Mouse (Mus musculus) cerebellum, adult 2 months (tissue): ENCODE results near the gene Lrrc43. TPM values are rescaled to one million over a fixed set of nuclear protein-coding genes. Genes with fewer than 3 reads are reported as not detected.

ENCODE experiments used
- DNase-seq, 2 experiments: peaks; one replicate each; pipeline ENCODE4 v3.0.0; 2021
- H3K27ac ChIP-seq: fragments of 200-500 bp; 2 replicates; pipeline ENCODE4 v1.5.1; 2012; ENCODE audit warnings: low read length, control low read depth, inconsistent platforms; ENCODE audit not compliant: insufficient read depth
- H3K27me3 ChIP-seq: fragments of 200-500 bp; 2 replicates; pipeline ENCODE4 v1.6.1; 2012; ENCODE audit warnings: inconsistent platforms, mild to moderate bottlenecking, low read length, moderate library complexity; ENCODE audit not compliant: control insufficient read depth, insufficient read depth
- H3K4me1 ChIP-seq: fragments of 200-500 bp; 2 replicates; pipeline ENCODE4 v1.6.1; 2011; ENCODE audit warnings: low read length; ENCODE audit not compliant: control insufficient read depth, insufficient read depth
- H3K4me3 ChIP-seq: fragments of 200-500 bp; replicated peaks from 2 replicates; pipeline ENCODE3; 2011; ENCODE audit warnings: mild to moderate bottlenecking, low read depth, low read length, control low read depth; ENCODE audit not compliant: insufficient read depth
- CTCF ChIP-seq: fragments of 200-500 bp; IDR thresholded peaks from 2 replicates; pipeline ENCODE4 v1.5.1; 2011; ENCODE audit warnings: low read depth, mild to moderate bottlenecking, control low read depth, low read length, moderate library complexity, borderline replicate concordance; ENCODE audit not compliant: insufficient read depth
- POLR2A ChIP-seq: fragments of 200-500 bp; IDR thresholded peaks from 2 replicates; pipeline ENCODE4 v1.6.1; 2011; ENCODE audit warnings: low read length, control low read depth, borderline replicate concordance; ENCODE audit not compliant: insufficient read depth
- WGBS: fragments of 180-500 bp; shearing (Covaris S2); methylation state at CpG from one replicate; pipeline ENCODE4 v1.1.7; 2018; 5-methylcytosine and 5-hydroxymethylcytosine counted together
- polyA plus RNA-seq: library from polyadenylated mRNA; depleted of rRNA; stranded (reverse); fragments of >200 nt; gene quantifications from 2 replicates; pipeline ENCODE4 v1.2.3, GENCODE M21; 2012; rRNA removed

Gene Lrrc43
- polyA plus RNA-seq, result 0.07 and 0.40 TPM in 2 replicates

DNA sequence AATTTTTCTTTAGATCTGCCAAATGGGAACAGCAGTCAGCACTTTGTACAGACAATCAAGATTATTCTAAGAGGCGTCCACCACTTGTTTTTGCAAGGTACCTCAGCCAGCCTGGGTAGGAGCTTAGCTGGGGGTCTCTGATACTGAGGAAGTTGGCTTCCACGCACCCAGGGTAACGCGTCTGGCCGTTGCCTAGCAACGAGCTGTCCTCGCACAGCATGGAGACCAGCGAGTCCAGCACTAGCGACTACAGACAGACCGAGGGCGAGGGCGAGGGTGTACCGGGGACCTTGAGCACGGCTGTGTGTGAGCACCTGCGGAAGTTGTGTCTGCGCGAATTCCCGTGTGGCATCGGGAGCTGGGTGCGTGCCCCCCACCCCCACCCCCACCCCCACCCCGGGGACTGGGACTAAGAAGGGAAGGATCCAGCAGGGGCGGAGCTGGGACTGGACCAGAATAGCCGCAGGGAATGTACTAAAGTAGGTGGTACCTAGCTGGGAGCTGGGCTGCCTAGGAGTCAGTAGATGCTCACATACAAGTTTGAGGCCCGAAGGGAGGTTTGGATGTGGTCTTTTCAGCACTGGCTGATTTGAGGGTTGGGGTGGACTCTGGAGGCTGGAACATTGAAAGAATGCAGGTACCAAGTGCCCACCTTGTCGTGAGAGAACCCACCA, at the start of gene Lrrc43, which contains the start of gene Il31:
Gene Lrrc43, plus strand, starts transcription at position 194 of the 674 bp plus-strand sequence.
Gene Il31, minus strand, starts transcription at position 378 of the 674 bp plus-strand sequence.
- H3K4me1 ChIP-seq, result no peaks in the 10 kb centered on the region; the same call in 1 of the 2 replicates
- WGBS, result 6% methylated on average over 25 of the region's 25 CpGs
- no peaks in the 10 kb centered on the region for H3K27me3 ChIP-seq
- no peak for TF ChIP-seq POLR2A
- no peak for TF ChIP-seq CTCF
- no peak for DNase-seq
- no peak within 1 kb of the TSS for H3K27ac ChIP-seq
- H3K4me3 ChIP-seq, result no peak within 1 kb of the TSS

DNA sequence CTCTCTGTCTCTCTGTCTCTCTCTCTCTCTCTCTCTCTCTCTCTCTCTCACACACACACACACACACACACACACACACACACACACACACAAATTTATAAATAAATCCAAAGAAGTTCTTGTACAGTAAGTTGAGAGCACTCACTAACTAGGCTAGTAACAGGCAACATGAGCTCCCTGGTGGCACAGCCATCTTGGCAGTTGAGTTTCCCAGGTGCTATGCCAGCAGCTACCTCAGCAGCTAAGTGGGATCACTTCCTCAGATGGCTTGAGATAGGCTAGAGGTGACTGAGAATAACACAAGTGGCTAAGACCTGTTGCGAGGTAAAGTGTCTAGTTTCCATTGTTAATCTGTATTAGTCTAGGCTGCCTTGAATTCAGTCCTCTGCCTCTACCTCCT, 49.8 kb upstream of the Lrrc43 start:
- H3K27me3 ChIP-seq, result no peaks in the 10 kb centered on the region
- no peak for DNase-seq
- H3K27ac ChIP-seq, result no peak overlapping the region
- peaks cover 7% of the 10 kb centered on the region for H3K4me1 ChIP-seq
- WGBS, result 69% methylated on average over 1 of the region's 1 CpGs
- TF ChIP-seq POLR2A (no peak), CTCF (no peak)
- no peak overlapping the region for H3K4me3 ChIP-seq

DNA sequence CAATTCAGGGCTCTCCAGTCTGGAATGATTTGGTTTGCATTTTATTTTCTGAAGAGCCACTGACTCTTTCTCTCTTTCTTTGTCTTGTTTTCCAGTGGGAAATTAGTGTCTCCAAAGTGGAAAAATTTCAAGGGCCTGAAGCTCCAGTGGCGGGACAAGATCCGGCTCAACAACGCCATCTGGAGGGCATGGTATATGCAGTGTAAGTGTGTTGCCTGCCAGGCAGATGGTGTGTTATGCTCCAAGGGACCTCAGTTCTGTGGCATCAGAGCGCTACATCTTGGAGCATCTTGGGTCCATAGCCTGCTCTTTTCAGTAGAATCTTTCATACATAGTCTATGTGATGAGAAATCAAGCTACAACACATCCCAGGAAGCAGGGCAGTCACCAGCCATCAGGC, 49.2 kb upstream of the Lrrc43 start:
- Histone ChIP-seq H3K27me3 (no peaks in the 10 kb centered on the region), H3K4me1 (peaks cover 7% of the 10 kb centered on the region), H3K27ac (no peak overlapping the region), H3K4me3 (no peak overlapping the region)
- TF ChIP-seq POLR2A, result no peak
- peak; percentile 48; the same call in 1 of the 2 replicates for TF ChIP-seq CTCF
- 60% methylated on average over 4 of the region's 4 CpGs for WGBS
- peak; percentile 40 to 51 for DNase-seq

DNA sequence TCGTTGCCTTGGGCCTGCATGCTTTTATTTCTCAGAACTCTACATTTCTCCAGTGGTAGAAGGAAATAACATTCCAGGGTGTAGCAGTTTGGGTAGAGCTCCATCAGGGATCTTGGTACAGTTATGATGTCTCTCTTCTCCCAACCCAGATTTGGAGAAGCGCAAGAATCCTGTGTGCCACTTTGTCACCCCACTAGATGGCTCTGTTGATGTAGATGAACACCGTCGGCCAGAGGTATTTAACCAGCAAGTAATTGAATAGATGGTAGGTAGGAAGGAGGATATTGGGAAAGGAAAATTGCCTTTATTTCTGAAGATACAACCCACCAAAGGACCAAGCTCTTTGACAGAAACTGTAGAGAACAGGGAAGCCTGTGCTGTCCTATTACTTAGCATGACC, 48.4 kb upstream of the Lrrc43 start:
- DNase-seq, result no peak
- Histone ChIP-seq H3K27me3 (no peaks in the 10 kb centered on the region), H3K27ac (no peak overlapping the region), H3K4me3 (no peak overlapping the region), H3K4me1 (peaks cover 6% of the 10 kb centered on the region)
- 46% methylated on average over 4 of the region's 4 CpGs for WGBS
- TF ChIP-seq POLR2A (no peak), CTCF (peak; percentile 18; the same call in 1 of the 2 replicates)

DNA sequence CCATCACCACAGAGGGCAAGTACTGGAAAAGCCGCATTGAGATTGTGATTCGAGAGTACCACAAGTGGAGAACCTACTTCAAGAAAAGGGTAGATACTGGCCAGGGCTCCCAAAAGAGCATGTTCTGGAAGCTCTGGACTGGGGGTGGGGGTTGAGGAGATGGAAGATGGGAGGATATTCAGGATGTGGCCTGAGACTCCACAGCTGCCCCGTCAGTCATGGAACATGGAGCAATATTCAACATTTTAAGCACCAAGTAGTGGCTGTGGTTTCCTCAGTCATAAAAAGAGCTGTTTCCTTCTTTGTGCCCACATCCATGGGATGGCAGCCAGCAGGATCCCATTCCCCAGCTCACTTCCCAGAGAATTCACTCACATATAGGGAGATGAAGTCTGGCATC, 46.8 kb upstream of the Lrrc43 start:
- TF ChIP-seq POLR2A, result no peak
- no peak for TF ChIP-seq CTCF
- no peak overlapping the region for H3K27ac ChIP-seq
- H3K4me3 ChIP-seq, result no peak overlapping the region
- no peak for DNase-seq
- WGBS, result 95% methylated on average over 3 of the region's 3 CpGs
- H3K4me1 ChIP-seq, result peaks cover 3% of the 10 kb centered on the region; the same call in 1 of the 2 replicates
- no peaks in the 10 kb centered on the region for H3K27me3 ChIP-seq

DNA sequence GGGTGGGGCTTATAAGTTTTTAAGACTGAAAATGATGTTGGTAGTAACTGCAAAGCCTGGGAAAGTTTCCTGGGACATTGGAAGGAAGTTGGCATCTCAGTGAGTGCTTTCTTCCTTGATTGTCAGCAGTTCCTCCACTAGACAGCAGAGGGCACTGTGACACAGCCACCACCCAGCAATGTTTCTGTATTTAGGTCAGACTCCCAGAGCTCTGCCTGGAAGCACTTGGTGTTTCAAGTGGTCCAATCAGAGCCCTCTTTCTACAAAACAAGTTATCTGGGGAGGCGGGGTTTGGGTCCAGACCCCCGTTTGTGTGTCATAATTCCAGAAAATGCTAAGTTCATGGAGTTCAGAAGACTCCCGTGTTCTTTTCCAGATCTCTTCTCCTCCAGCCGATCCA, 45.0 kb upstream of the Lrrc43 start:
- TF ChIP-seq CTCF, result peak; percentile 86
- TF ChIP-seq POLR2A, result no peak
- WGBS, result 43% methylated on average over 4 of the region's 4 CpGs
- Histone ChIP-seq H3K4me3 (no peak overlapping the region), H3K27me3 (no peaks in the 10 kb centered on the region), H3K27ac (no peak overlapping the region), H3K4me1 (no peaks in the 10 kb centered on the region)
- DNase-seq, result peak; percentile 70 to 77

DNA sequence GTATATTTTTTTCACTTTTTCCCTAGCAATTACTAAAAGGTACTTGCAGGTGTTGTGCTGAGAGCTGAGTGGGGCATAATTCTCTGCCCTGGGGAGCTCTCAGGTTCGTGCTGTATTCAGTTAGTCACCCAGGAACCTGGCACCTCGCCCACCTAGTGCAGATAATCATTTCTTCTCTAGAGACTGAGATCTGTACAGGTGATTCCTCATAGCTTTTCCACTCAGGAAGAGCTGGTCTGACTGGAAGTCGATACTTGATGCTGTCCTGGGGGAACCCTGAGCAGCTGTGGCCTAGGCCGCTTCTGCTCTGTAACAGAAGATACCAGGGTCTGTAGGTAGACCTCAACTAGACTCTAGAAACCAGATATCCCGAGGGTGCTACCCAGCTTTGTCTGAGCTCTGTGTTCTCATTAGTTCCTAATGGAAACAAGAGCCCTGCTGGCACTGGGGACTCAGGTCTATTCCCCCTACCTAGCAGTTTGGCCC, 44.2 kb upstream of the Lrrc43 start:
- TF ChIP-seq POLR2A (no peak), CTCF (no peak)

DNA sequence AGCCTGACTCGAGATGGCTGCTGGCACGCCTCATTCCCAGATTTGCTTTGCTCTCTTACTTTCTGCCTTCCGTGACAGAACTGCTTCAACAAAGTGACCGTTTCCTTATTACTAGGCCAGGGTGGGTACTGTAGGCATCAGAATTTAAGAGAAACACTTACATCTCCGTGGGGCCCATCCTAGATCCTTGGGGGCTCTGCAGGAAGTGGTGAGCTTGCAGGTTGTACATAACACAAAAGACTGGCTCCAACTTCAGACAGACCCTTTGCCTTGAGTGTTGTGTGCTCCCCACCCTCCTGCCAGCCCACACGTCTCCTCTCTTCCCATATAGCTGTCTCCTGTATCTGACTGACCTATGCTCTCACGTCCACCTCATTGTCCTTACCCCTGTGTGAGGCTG, 37.2 kb upstream of the Lrrc43 start:
- Histone ChIP-seq H3K27me3 (no peaks in the 10 kb centered on the region), H3K27ac (no peak overlapping the region), H3K4me3 (no peak overlapping the region), H3K4me1 (no peaks in the 10 kb centered on the region)
- TF ChIP-seq CTCF (no peak), POLR2A (no peak)
- 91% methylated on average over 7 of the region's 7 CpGs for WGBS
- DNase-seq, result no peak

More for the DNA sequence above, 44.2 kb upstream of the Lrrc43 start:
- Histone ChIP-seq H3K27me3 (no peaks in the 10 kb centered on the region), H3K4me3 (no peak overlapping the region), H3K27ac (no peak overlapping the region), H3K4me1 (no peaks in the 10 kb centered on the region)
- DNase-seq, result no peak
- 83% methylated on average over 5 of the region's 5 CpGs for WGBS
